Mouse (Mus musculus): ENCODE measurements around the gene Gtf2b.

The Gtf2b gene

GRCm38 (mm10) chr3:142823606-142824005, 58.8 kb downstream of the Gtf2b start:
- no peak for DNase-seq

- no peak for DNase-seq
Observed at GRCm38 (mm10) chr3:142826449-142827146, 61.8 kb downstream of the Gtf2b start.

- no peak for DNase-seq
Observed at GRCm38 (mm10) chr3:142832910-142833309, 68.1 kb downstream of the Gtf2b start.
